Mouse (Mus musculus): ENCODE data around the gene Tbc1d7.

- TF ChIP-seq GATA1 (IDR thresholded peaks at IDR 0.05; ENCODE audit: low read length) = no peak
- TF ChIP-seq TAL1 (IDR thresholded peaks at IDR 0.05; ENCODE audit: low read length) = no peak
These were observed 41.0 kb upstream of the Tbc1d7 start for GRCm38 (mm10) chr13:43212338-43212737.
